Mouse (Mus musculus) hindbrain, embryonic 16.5 days (tissue): Measurements from ENCODE around the gene Tmub2. TPM values are rescaled to one million over a fixed set of nuclear protein-coding genes. Genes with fewer than 3 reads are reported as not detected.

Experiments used
- ATAC-seq: fragments of 200-750 bp; cut with Nextera tagmentation; 2 replicates; pipeline ENCODE4 v1.8.0; 2017; ENCODE audit warnings: moderate TSS enrichment, moderate library complexity
- H3K27ac ChIP-seq: fragments of 300-500 bp; sonication (generic); 2 replicates; pipeline ENCODE4 v1.5.1; 2014; ENCODE audit warnings: low read depth, mild to moderate bottlenecking, control low read depth, low read length, moderate library complexity
- H3K27me3 ChIP-seq: fragments of 300-500 bp; sonication (generic); replicated peaks from 2 replicates; pipeline ENCODE4 v1.6.1; 2014; ENCODE audit warnings: low read length; ENCODE audit not compliant: control insufficient read depth, insufficient read depth
- H3K36me3 ChIP-seq: fragments of 300-500 bp; sonication (generic); 2 replicates; pipeline ENCODE4 v1.6.1; 2014; ENCODE audit warnings: mild to moderate bottlenecking, low read length, moderate library complexity, mixed read lengths; ENCODE audit not compliant: control insufficient read depth, insufficient read depth
- H3K4me1 ChIP-seq: fragments of 300-500 bp; sonication (generic); 2 replicates; pipeline ENCODE4 v1.6.1; 2014; ENCODE audit warnings: low read depth, low read length; ENCODE audit not compliant: control insufficient read depth, insufficient read depth
- H3K4me2 ChIP-seq: fragments of 300-500 bp; sonication (generic); 2 replicates; pipeline ENCODE4 v1.6.1; 2014; ENCODE audit warnings: mild to moderate bottlenecking, low read length, control low read depth, moderate library complexity
- H3K4me3 ChIP-seq: fragments of 300-500 bp; sonication (generic); 2 replicates; pipeline ENCODE4 v1.5.1; 2014; ENCODE audit warnings: mild to moderate bottlenecking, low read length, control low read depth, moderate library complexity
- H3K9ac ChIP-seq: fragments of 300-500 bp; sonication (generic); 2 replicates; pipeline ENCODE4 v1.6.1; 2014; ENCODE audit warnings: low read depth, mild to moderate bottlenecking, control low read depth, low read length, moderate library complexity
- H3K9me3 ChIP-seq: fragments of 300-500 bp; sonication (generic); 2 replicates; pipeline ENCODE4 v1.6.1; 2014; ENCODE audit warnings: mild to moderate bottlenecking, low read length, moderate library complexity; ENCODE audit not compliant: control insufficient read depth
- WGBS: fragments of 180-500 bp; shearing (Covaris S2); extraction: QIAGEN DNeasy Blood & Tissue Kit; methylation state at CpG from one replicate; pipeline ENCODE4 v1.1.7; 2014; 5-methylcytosine and 5-hydroxymethylcytosine counted together
- polyA plus RNA-seq: library from polyadenylated mRNA; unstranded; fragments of >200 nt; fragmentation: Nextera tagmentation; extraction: Ambion mirVana; gene quantifications from 2 replicates; pipeline ENCODE4 v1.2.1, GENCODE M21; 2015

The Tmub2 gene
- polyA plus RNA-seq, 1 experiment from 2014 or later, result 81.6 TPM

- H3K36me3 ChIP-seq, result no peaks in the 10 kb centered on the region
- no peaks in the 10 kb centered on the region for H3K9me3 ChIP-seq
- H3K27me3 ChIP-seq, result no peaks in the 10 kb centered on the region
- H3K4me1 ChIP-seq, result no peaks in the 10 kb centered on the region
- H3K4me3 ChIP-seq, result no peak overlapping the region
- no peak for ATAC-seq
- no peak overlapping the region for H3K4me2 ChIP-seq
- no peak overlapping the region for H3K27ac ChIP-seq
- no peak overlapping the region for H3K9ac ChIP-seq
These were observed 44.8 kb downstream of the Tmub2 start for GRCm38 (mm10) chr11:102329518-102329917.

GRCm38 (mm10) chr11:102330039-102330438, 45.3 kb downstream of the Tmub2 start:
- 79% methylated on average over 3 of the region's 3 CpGs for WGBS
- peaks cover 2% of the 10 kb centered on the region; the same call in 1 of the 2 replicates for H3K4me1 ChIP-seq
- no peaks in the 10 kb centered on the region for H3K9me3 ChIP-seq
- no peak overlapping the region for H3K4me2 ChIP-seq
- H3K4me3 ChIP-seq, result no peak overlapping the region
- H3K27me3 ChIP-seq, result no peaks in the 10 kb centered on the region
- no peaks in the 10 kb centered on the region for H3K36me3 ChIP-seq
- H3K27ac ChIP-seq, result no peak overlapping the region
- H3K9ac ChIP-seq, result no peak overlapping the region
- ATAC-seq, result no peak

GRCm38 (mm10) chr11:102331806-102332205, 47.1 kb downstream of the Tmub2 start:
- H3K4me2 ChIP-seq, result no peak overlapping the region
- H3K27ac ChIP-seq, result no peak overlapping the region
- H3K9ac ChIP-seq, result no peak overlapping the region
- no peaks in the 10 kb centered on the region for H3K36me3 ChIP-seq
- H3K9me3 ChIP-seq, result no peaks in the 10 kb centered on the region
- ATAC-seq, result no peak
- H3K4me3 ChIP-seq, result no peak overlapping the region
- H3K4me1 ChIP-seq, result peaks cover 5% of the 10 kb centered on the region; the same call in 1 of the 2 replicates
- H3K27me3 ChIP-seq, result no peaks in the 10 kb centered on the region
- WGBS, result 58% methylated on average over 4 of the region's 4 CpGs

- Histone ChIP-seq H3K9me3 (no peaks in the 10 kb centered on the region), H3K27ac (no peak overlapping the region), H3K27me3 (no peaks in the 10 kb centered on the region), H3K4me3 (no peak overlapping the region), H3K4me1 (peaks cover 5% of the 10 kb centered on the region; the same call in 1 of the 2 replicates), H3K4me2 (no peak overlapping the region), H3K9ac (no peak overlapping the region), H3K36me3 (no peaks in the 10 kb centered on the region)
- ATAC-seq, result no peak
These were observed 48.3 kb downstream of the Tmub2 start for GRCm38 (mm10) chr11:102333061-102333460.

- ATAC-seq, result no peak
- no peak overlapping the region for H3K9ac ChIP-seq
- H3K27me3 ChIP-seq, result no peaks in the 10 kb centered on the region
- no peaks in the 10 kb centered on the region for H3K9me3 ChIP-seq
- no peak overlapping the region for H3K27ac ChIP-seq
- H3K36me3 ChIP-seq, result no peaks in the 10 kb centered on the region
- no peak overlapping the region for H3K4me3 ChIP-seq
- H3K4me2 ChIP-seq, result no peak overlapping the region
- peaks cover 5% of the 10 kb centered on the region; the same call in 1 of the 2 replicates for H3K4me1 ChIP-seq
- 57% methylated on average over 4 of the region's 4 CpGs for WGBS
These were observed 49.3 kb downstream of the Tmub2 start for GRCm38 (mm10) chr11:102334010-102334409.

- H3K9ac ChIP-seq, result no peak overlapping the region; the same call in 1 of the 2 replicates
- peaks cover 5% of the 10 kb centered on the region; the same call in 1 of the 2 replicates for H3K4me1 ChIP-seq
- H3K4me2 ChIP-seq, result peak overlapping the region; percentile 7; the same call in 1 of the 2 replicates
- WGBS, result 26% methylated on average over 9 of the region's 9 CpGs
- no peak overlapping the region for H3K4me3 ChIP-seq
- 0 out of 2 replicates have a peak, but pooled peaks have one; percentile 42 for ATAC-seq
- no peaks in the 10 kb centered on the region for H3K36me3 ChIP-seq
- H3K9me3 ChIP-seq, result no peaks in the 10 kb centered on the region
- H3K27ac ChIP-seq, result peak overlapping the region; percentile 48
- no peaks in the 10 kb centered on the region for H3K27me3 ChIP-seq
These were observed 50.4 kb downstream of the Tmub2 start for GRCm38 (mm10) chr11:102334973-102335700.

GRCm38 (mm10) chr11:102336191-102336590, 51.5 kb downstream of the Tmub2 start:
- no peaks in the 10 kb centered on the region for H3K9me3 ChIP-seq
- H3K27me3 ChIP-seq, result no peaks in the 10 kb centered on the region
- H3K9ac ChIP-seq, result no peak overlapping the region
- no peaks in the 10 kb centered on the region for H3K36me3 ChIP-seq
- H3K4me1 ChIP-seq, result peaks cover 5% of the 10 kb centered on the region; the same call in 1 of the 2 replicates
- no peak for ATAC-seq
- H3K4me3 ChIP-seq, result no peak overlapping the region
- no peak overlapping the region for H3K27ac ChIP-seq
- 78% methylated on average over 1 of the region's 1 CpGs for WGBS
- no peak overlapping the region for H3K4me2 ChIP-seq

GRCm38 (mm10) chr11:102337921-102338320, 53.2 kb downstream of the Tmub2 start:
- WGBS, result 82% methylated on average over 1 of the region's 1 CpGs
- Histone ChIP-seq H3K9ac (no peak overlapping the region), H3K9me3 (no peaks in the 10 kb centered on the region), H3K4me3 (no peak overlapping the region), H3K27ac (no peak overlapping the region), H3K27me3 (no peaks in the 10 kb centered on the region), H3K4me2 (no peak overlapping the region), H3K36me3 (no peaks in the 10 kb centered on the region), H3K4me1 (peaks cover 5% of the 10 kb centered on the region; the same call in 1 of the 2 replicates)
- no peak for ATAC-seq

- H3K36me3 ChIP-seq, result no peaks in the 10 kb centered on the region
- peak; percentile 60; the same call in 1 of the 2 replicates for ATAC-seq
- no peak overlapping the region for H3K4me3 ChIP-seq
- H3K27ac ChIP-seq, result no peak overlapping the region
- no peaks in the 10 kb centered on the region for H3K9me3 ChIP-seq
- peaks cover 5% of the 10 kb centered on the region; the same call in 1 of the 2 replicates for H3K4me1 ChIP-seq
- H3K4me2 ChIP-seq, result no peak overlapping the region
- no peaks in the 10 kb centered on the region for H3K27me3 ChIP-seq
- WGBS, result 28% methylated on average over 3 of the region's 3 CpGs
- H3K9ac ChIP-seq, result no peak overlapping the region
These were observed 53.8 kb downstream of the Tmub2 start for GRCm38 (mm10) chr11:102338561-102338960.
